Mouse (Mus musculus) adrenal gland, postnatal 25 days (tissue): ENCODE results near the gene Pprc1. TPM values are rescaled to one million over a fixed set of nuclear protein-coding genes. Genes with fewer than 3 reads are reported as not detected.

Experiments used
- DNase-seq: peaks from one replicate; pipeline ENCODE4 v3.0.0; 2021; ENCODE audit warnings: mixed read lengths
- total RNA-seq: library from RNA; stranded (reverse); gene quantifications from 2 replicates; pipeline ENCODE4 v1.2.3, GENCODE M21; 2021

Gene Pprc1
- total RNA-seq, 1 experiment from 2014 or later: 25.7 TPM

DNA sequence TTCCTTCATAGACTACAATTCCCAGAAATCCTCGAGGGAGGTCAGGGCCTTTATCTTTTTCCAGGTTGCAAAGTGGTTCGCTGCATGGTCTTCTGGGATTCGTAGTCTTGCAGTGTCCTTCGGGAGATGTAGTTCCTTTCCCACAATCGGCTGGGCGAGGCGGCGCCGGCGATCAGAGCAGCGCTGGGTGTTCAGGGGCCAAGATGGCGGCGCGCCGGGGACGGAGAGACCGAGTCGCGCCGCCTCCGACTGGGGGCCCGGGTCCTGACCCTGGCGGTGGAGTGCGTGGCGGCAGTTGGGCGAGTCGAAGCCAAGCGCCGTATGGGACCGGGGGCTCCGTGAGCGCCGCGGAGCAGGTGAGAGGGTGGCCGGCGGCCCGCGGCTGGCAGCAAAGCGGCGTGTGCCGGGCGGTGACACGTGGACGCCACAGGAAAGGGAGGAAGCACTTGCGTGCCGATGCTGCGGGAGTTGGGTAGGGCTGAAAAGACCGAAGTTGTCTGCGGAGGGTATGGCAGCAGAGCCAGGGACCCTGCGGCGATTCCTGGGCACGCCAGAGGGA lies 11.8 kb downstream of the Pprc1 start:
- peak; percentile 89 for DNase-seq

- DNase-seq: peak; percentile 84
Measured at GRCm38 (mm10) chr19:46056947-46057607, 12.4 kb downstream of the Pprc1 start.

DNA sequence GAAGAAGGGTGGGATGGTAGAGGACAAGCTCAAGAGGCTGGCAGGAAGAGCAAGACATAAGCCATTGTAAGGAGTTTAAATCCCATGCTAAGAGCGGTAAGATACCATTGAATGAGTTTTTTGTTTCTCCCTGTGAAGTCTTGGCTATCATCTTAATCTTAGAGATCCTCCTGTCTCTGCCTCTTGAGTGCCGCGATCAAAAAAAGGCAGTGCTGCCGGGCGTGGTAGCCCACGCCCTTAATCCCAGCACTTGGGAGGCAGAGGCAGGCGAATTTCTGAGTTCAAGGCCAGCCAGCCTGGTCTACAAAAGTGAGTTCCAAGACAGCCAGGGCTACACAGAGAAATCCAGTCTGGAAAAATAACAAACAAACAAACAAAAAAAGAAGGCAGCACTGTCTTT lies 13.8 kb downstream of the Pprc1 start:
- DNase-seq: no peak

DNA sequence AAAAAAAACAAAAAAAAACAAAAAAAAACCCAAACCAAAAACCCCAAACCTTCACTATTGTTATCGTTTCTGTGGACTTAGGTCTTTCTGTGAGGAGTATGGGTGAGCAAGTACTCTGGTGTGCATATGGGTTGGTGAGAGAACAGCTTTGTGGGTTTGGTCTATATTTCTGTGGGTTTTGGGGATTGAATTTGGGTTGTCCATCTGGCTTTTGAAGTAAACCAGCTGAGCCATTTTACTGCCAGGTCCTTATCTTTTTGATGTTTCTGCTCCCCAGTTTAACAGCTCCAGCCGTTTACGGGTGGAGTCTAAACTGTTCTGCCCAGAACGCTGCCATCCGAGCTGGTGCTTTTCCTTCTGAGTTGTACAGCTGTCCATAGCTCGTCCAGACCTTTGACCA lies 16.2 kb downstream of the Pprc1 start:
- no peak for DNase-seq

DNA sequence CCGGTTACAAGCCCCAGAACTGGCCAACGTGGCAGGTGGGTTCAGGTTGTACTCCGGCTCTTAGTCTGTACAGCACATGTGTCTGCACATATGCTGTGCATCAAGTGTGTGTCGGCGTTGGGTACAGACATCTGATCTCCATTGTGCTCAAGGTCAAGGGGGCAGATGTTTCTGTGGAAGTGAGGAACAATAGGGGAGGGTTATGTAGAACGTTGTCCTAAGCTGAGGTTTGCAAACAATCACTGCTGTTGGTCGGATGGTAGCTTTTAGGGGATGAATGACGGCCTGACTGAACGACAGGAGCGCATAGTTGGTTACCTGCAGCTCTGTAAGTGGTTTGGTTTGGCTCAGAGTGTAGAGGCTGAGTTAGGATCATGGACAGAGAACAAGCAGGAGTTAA lies 23.4 kb downstream of the Pprc1 start:
- no peak for DNase-seq

GRCm38 (mm10) chr19:46073285-46073684 lies 28.6 kb downstream of the Pprc1 start:
- no peak for DNase-seq

DNA sequence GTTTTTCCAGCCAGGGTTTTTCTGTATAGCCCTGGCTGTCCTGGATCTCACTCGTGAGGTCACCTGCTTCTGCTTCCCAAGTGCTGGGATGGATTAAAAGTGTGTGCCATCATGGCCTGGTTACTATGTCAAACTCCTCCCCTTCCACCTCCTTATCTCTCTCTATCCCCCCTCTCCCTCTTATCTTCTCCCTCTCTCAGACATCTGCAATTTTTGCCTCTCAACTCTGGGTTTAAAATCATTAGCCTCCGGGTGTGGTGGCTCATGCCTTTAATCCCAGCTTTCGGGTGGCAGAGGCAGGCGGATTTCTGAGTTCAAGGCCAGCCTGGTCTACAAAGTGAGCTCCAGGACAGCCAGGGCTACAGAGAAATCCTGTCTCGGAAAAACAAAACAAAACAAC lies 29.6 kb downstream of the Pprc1 start:
- DNase-seq: no peak

- DNase-seq: peak; percentile 99
Measured at GRCm38 (mm10) chr19:46075616-46076607, 31.2 kb downstream of the Pprc1 start, which contains the start of gene Nolc1. TSS of gene Nolc1 (plus strand) at chr19:46075863.

- no peak for DNase-seq
Measured at GRCm38 (mm10) chr19:46078535-46078934, 33.8 kb downstream of the Pprc1 start.

- DNase-seq: no peak
Measured at GRCm38 (mm10) chr19:46085185-46085584, 40.5 kb downstream of the Pprc1 start.

GRCm38 (mm10) chr19:46086337-46086736 lies 41.7 kb downstream of the Pprc1 start:
- DNase-seq: peak; percentile 49

- DNase-seq: peak; percentile 50
Measured at GRCm38 (mm10) chr19:46087871-46088270, 43.2 kb downstream of the Pprc1 start.

DNA sequence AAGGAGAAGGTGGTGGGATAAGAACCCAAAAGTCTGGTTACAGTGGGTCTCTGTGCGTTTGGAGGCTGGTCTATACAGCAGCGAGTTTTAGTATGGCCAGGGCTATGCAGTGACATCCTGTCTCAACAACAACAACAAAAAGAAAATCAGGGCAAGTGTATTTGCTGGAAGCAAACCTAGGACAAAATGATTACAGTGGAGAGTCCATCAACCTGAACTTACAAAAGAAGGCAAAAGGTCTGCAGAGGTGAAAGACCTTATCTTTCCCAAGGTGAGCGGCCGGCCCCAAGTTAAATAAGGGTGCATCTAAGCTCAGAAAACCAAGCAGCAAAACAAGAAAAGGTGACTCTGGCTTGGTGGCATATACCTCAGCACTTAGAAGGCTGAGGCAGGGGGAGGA lies 47.0 kb downstream of the Pprc1 start:
- no peak for DNase-seq

DNA sequence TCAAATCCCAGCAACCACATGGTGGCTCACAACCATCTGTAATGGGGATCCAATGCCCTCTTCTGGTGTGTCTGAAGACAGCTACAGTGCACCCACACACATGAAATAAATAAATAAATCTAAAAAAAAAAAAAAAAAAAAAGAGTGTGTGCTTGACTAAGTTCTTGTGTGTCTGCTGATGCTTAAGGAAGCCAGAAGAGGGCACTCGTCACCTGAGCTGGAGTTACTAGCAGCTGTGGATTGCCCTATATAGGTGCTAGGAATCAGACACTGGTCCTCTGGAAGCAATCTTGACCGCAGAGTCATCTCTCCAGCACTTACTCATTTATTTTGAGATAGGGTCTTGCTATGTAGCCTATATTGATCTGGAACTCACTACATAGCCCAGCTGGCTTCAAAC lies 49.5 kb downstream of the Pprc1 start:
- DNase-seq: no peak

GRCm38 (mm10) chr19:46095291-46095690 lies 50.6 kb downstream of the Pprc1 start:
- DNase-seq: no peak

GRCm38 (mm10) chr19:46096396-46096795 lies 51.7 kb downstream of the Pprc1 start:
- no peak for DNase-seq

GRCm38 (mm10) chr19:46099561-46099960 lies 54.9 kb downstream of the Pprc1 start:
- no peak for DNase-seq

- DNase-seq: no peak
Measured at GRCm38 (mm10) chr19:46103437-46104186, 58.9 kb downstream of the Pprc1 start.

- no peak for DNase-seq
Measured at GRCm38 (mm10) chr19:46104187-46104557, 59.5 kb downstream of the Pprc1 start.

- no peak for DNase-seq
Measured at GRCm38 (mm10) chr19:46110214-46110613, 65.5 kb downstream of the Pprc1 start.

- DNase-seq: no peak
Measured at GRCm38 (mm10) chr19:46110781-46111180, 66.1 kb downstream of the Pprc1 start.

DNA sequence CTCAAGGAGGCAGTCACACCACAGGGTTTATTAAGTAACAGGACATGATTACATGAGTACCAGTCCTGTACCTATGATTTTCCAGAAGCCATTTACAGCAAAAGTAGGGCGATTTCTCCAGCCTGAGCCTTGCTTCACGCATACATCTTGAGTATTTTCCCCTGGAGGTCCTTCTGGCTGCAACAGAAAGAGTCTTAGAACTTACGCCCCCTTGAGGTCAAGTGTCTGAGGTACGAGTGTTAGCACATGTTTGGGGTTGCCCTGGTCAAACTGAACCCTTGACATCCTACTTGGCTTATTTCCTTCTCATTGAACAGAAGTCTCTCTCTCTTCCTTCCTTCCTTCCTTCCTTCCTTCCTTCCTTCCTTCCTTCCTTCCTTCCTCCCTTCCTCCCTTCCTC lies 69.9 kb downstream of the Pprc1 start:
- no peak for DNase-seq
